Mouse (Mus musculus): ENCODE measurements at regions not wholly inside any gene's neighbourhood (a gene's known extent, or its start where the extent isn't known, plus 50 kb on each side); places are given as distances from the start of the nearest gene placed in this dataset.
"Not testable (repeated sequence)": the region's sequence is repeated elsewhere in the genome, so short reads cannot be mapped to it uniquely, and the experiment has no call there.

DNA sequence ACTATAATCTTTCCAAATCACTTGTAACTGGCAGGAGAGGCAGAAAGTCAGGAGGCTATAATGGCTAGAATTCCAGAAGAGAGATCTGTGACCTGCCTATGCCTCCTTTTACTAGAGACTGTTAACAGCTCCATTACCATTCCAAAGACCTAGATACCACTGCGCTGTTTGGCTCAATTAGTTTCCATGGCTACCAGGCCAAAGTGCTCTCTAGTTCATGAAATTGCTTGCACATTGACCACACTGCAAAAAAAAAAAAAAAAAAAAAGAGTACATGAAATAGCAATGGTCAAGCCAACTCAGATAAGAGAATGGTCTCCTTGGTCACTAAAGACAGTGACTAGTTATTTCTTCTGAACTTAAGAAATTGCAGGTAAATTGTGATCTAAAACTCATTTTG lies 366.5 kb upstream of the Grid2 start:
- H3K36me3 ChIP-seq (replicated peaks; ENCODE audit: control insufficient read depth, insufficient read depth) = no peaks in the 10 kb centered on the region
- H3K4me1 ChIP-seq (replicated peaks; ENCODE audit: control insufficient read depth, insufficient read depth, low read length) = no peaks in the 10 kb centered on the region
- no peaks in the 10 kb centered on the region for H3K9me3 ChIP-seq (ENCODE audit: control insufficient read depth, low read length)
- H3K27ac ChIP-seq = no peak overlapping the region
- no peak overlapping the region for H3K4me3 ChIP-seq (replicated peaks; ENCODE audit: low read length)
- ATAC-seq (ENCODE audit: low FRiP score) (0 out of 2 replicates have a peak, but pooled peaks have one; percentile 51), DNase-seq (ENCODE audit: low spot score) (no peak)
- H3K9ac ChIP-seq = no peak overlapping the region
- no peak overlapping the region for H3K4me2 ChIP-seq (replicated peaks)
- WGBS = 0% methylated on average over 1 of the region's 1 CpGs
- no peaks in the 10 kb centered on the region for H3K27me3 ChIP-seq (ENCODE audit: control insufficient read depth, insufficient read depth, low read length)

GRCm38 (mm10) chr6:62912758-62913157 lies 342.9 kb upstream of the Grid2 start:
- 97% methylated on average over 2 of the region's 2 CpGs for WGBS
- no peak overlapping the region for H3K9ac ChIP-seq
- H3K27me3 ChIP-seq (ENCODE audit: control insufficient read depth, insufficient read depth, low read length) = no peaks in the 10 kb centered on the region
- H3K4me3 ChIP-seq (replicated peaks; ENCODE audit: low read length) = no peak overlapping the region
- ATAC-seq (ENCODE audit: low FRiP score) = no peak
- H3K9me3 ChIP-seq (ENCODE audit: control insufficient read depth, low read length) = no peaks in the 10 kb centered on the region
- no peak overlapping the region for H3K27ac ChIP-seq
- H3K4me2 ChIP-seq (replicated peaks) = no peak overlapping the region
- no peaks in the 10 kb centered on the region for H3K36me3 ChIP-seq (replicated peaks; ENCODE audit: control insufficient read depth, insufficient read depth)
- DNase-seq (ENCODE audit: low spot score) = no peak
- no peaks in the 10 kb centered on the region for H3K4me1 ChIP-seq (replicated peaks; ENCODE audit: control insufficient read depth, insufficient read depth, low read length)

GRCm38 (mm10) chr6:62917059-62917458 lies 338.6 kb upstream of the Grid2 start:
- not testable (repeated sequence) for ATAC-seq (ENCODE audit: low FRiP score); H3K4me2 ChIP-seq (replicated peaks); H3K27ac ChIP-seq; H3K27me3 ChIP-seq (ENCODE audit: control insufficient read depth, insufficient read depth, low read length); H3K4me3 ChIP-seq (replicated peaks; ENCODE audit: low read length); DNase-seq (ENCODE audit: low spot score); H3K9ac ChIP-seq; H3K9me3 ChIP-seq (ENCODE audit: control insufficient read depth, low read length); H3K36me3 ChIP-seq (replicated peaks; ENCODE audit: control insufficient read depth, insufficient read depth); H3K4me1 ChIP-seq (replicated peaks; ENCODE audit: control insufficient read depth, insufficient read depth, low read length)
- WGBS = 82% methylated on average over 2 of the region's 5 CpGs

GRCm38 (mm10) chr6:62917956-62918355 lies 337.7 kb upstream of the Grid2 start:
- 97% methylated on average over 6 of the region's 6 CpGs for WGBS
- H3K27ac ChIP-seq = no peak overlapping the region
- ATAC-seq (ENCODE audit: low FRiP score) (no peak), DNase-seq (ENCODE audit: low spot score) (no peak)
- H3K36me3 ChIP-seq (replicated peaks; ENCODE audit: control insufficient read depth, insufficient read depth) = no peaks in the 10 kb centered on the region
- no peaks in the 10 kb centered on the region for H3K4me1 ChIP-seq (replicated peaks; ENCODE audit: control insufficient read depth, insufficient read depth, low read length)
- H3K4me3 ChIP-seq (replicated peaks; ENCODE audit: low read length) = no peak overlapping the region
- no peaks in the 10 kb centered on the region for H3K27me3 ChIP-seq (ENCODE audit: control insufficient read depth, insufficient read depth, low read length)
- H3K9ac ChIP-seq = no peak overlapping the region
- no peak overlapping the region for H3K4me2 ChIP-seq (replicated peaks)
- no peaks in the 10 kb centered on the region for H3K9me3 ChIP-seq (ENCODE audit: control insufficient read depth, low read length)

- no peak for DNase-seq (ENCODE audit: low spot score)
- Histone ChIP-seq H3K27ac (no peak overlapping the region), H3K27me3 (ENCODE audit: control insufficient read depth, insufficient read depth, low read length) (no peaks in the 10 kb centered on the region), H3K4me2 (replicated peaks) (no peak overlapping the region), H3K9ac (no peak overlapping the region), H3K36me3 (replicated peaks; ENCODE audit: control insufficient read depth, insufficient read depth) (no peaks in the 10 kb centered on the region), H3K4me3 (replicated peaks; ENCODE audit: low read length) (no peak overlapping the region), H3K4me1 (replicated peaks; ENCODE audit: control insufficient read depth, insufficient read depth, low read length) (no peaks in the 10 kb centered on the region), H3K9me3 (ENCODE audit: control insufficient read depth, low read length) (no peaks in the 10 kb centered on the region)
- ATAC-seq (ENCODE audit: low FRiP score) = no peak
Measured at GRCm38 (mm10) chr6:62919092-62919491, 336.6 kb upstream of the Grid2 start.

Data from hindbrain, embryonic 14.5 days (tissue).